In genomic region chr7:136152470-136152869, GRCm38 (mm10) we compare ENCODE assay signal across 9 mouse cellular contexts.
A peak's percentile ranks its signal among the peaks of the same experiment; 100 is the strongest.
DNase-seq lines count a peak whose midpoint lies in the region; ATAC-seq and TF ChIP-seq lines count a peak whose summit lies in the region.
"Had no signal": no experiment of that assay in that cellular context is flagged by ENCODE, and none has a peak within 500 bp of the region (broad histone marks: within the 10 kb centered on the region; RNA-seq: fewer than 3 reads in every experiment).

No protein-coding gene starts in this region.

- peak; percentile 56 for TF ChIP-seq CTCF in lung, embryonic 14.5 days (IDR thresholded peaks at IDR 0.05; ENCODE audit: low read depth)
- no peak for TF ChIP-seq CTCF in lung, adult 2 months (IDR thresholded peaks at IDR 0.05; ENCODE audit: insufficient read depth, low read length)

- no peaks in the 10 kb centered on the region for H3K4me1 ChIP-seq in lung, embryonic 14.5 days (ENCODE audit: insufficient read depth)
- H3K4me1 ChIP-seq in lung, adult 2 months (ENCODE audit: control insufficient read depth, insufficient read depth, low read length), result no peaks in the 10 kb centered on the region

- H3K36me3 ChIP-seq in lung, embryonic 14.5 days (ENCODE audit: insufficient read depth), result no peaks in the 10 kb centered on the region
- H3K36me3 ChIP-seq: embryonic facial prominence, embryonic 13.5 days had no signal

- WGBS in lung, embryonic 14.5 days, result 33% methylated on average over 5 of the region's 5 CpGs
- 33% methylated on average over 5 of the region's 5 CpGs for WGBS in lung, adult 2 months

- no peaks in the 10 kb centered on the region for H3K27me3 ChIP-seq in lung, embryonic 14.5 days (ENCODE audit: insufficient read depth, low read length)

- peak; percentile 84 for DNase-seq in lung, embryonic 14.5 days
- DNase-seq in lung, adult 2 months, result no peak
- peak; percentile 14 for DNase-seq in adrenal gland, adult 8-10 months
- peak; percentile 83 for DNase-seq in embryo, embryonic 11 days
- peak; percentile 67 to 81 for DNase-seq in heart, postnatal 14 days
- peak; percentile 12 to 38 for DNase-seq in left cerebral cortex, adult 8-10 months (ENCODE audit: low spot score in 2 of 2)
- peak; percentile 77 for DNase-seq in retina, postnatal 1 day
- DNase-seq in spleen, postnatal 4 days (ENCODE audit: low spot score in 2 of 2), result no peak

- intact Hi-C loops in heart, postnatal 14 days (cut with DNase I), result loop anchor here (5.0 to 10.0 kb wide), 5 partner anchors 90 to 1170 kb away; no protein-coding TSS in a partner anchor

- no peak for TF ChIP-seq POLR2A in lung, adult 2 months (IDR thresholded peaks at IDR 0.05; ENCODE audit: borderline replicate concordance, extremely low read depth, low read depth, low read length)

- H3K9me3 ChIP-seq in lung, embryonic 14.5 days (ENCODE audit: low read depth, low read length), result no peaks in the 10 kb centered on the region
- H3K9me3 ChIP-seq: embryonic facial prominence, embryonic 13.5 days had no signal

- no peak overlapping the region for H3K4me3 ChIP-seq in lung, embryonic 14.5 days (ENCODE audit: low read depth, low read length)
- H3K4me3 ChIP-seq in lung, adult 2 months (replicated peaks; ENCODE audit: extremely low read depth, low read depth, low read length), result no peak overlapping the region
- H3K4me3 ChIP-seq: embryonic facial prominence, embryonic 13.5 days had no signal

- ATAC-seq in lung, embryonic 14.5 days (ENCODE audit: insufficient read depth), result no peak

- no peak overlapping the region for H3K9ac ChIP-seq in lung, embryonic 14.5 days
- H3K9ac ChIP-seq: embryonic facial prominence, embryonic 13.5 days had no signal

- H3K27ac ChIP-seq in lung, embryonic 14.5 days (ENCODE audit: low read depth), result no peak overlapping the region
- H3K27ac ChIP-seq: embryonic facial prominence, embryonic 13.5 days had no signal

- no peak overlapping the region for H3K4me2 ChIP-seq in lung, embryonic 14.5 days
- H3K4me2 ChIP-seq: embryonic facial prominence, embryonic 13.5 days had no signal

Comparison
In these comparisons a context has a peak if more than half of its experiments do, and no peak if none do; other contexts are left out.
1. DNase-seq: peak in lung, embryonic 14.5 days (single experiment), adrenal gland, adult 8-10 months (single experiment), embryo, embryonic 11 days (single experiment), heart, postnatal 14 days (2 of 2), left cerebral cortex, adult 8-10 months (2 of 2) and retina, postnatal 1 day (single experiment); none in lung, adult 2 months (single experiment) and spleen, postnatal 4 days (0 of 2).